ENCODE assay signal across 25 mouse cellular contexts in the genomic region with DNA sequence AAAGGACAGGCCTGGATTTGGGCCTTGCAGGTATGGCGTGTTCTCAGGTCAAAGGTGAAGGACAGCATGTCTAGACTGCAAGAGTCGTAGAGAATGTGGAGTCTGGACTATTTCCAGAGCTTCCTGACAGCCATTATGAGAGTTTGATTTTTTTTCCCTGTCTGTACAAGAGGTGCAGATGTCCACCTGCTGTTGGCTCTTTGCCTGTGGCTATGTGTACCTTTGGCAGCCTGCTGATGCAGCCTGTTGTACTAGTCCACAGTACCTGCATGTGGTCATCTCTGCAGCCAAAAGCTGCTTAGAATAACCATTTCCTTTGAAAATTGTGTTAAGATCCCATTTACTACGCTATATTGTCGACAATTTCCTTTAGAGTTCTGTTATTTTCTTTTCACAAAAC.
DNase-seq lines count a peak whose midpoint lies in the region; ATAC-seq and TF ChIP-seq lines count a peak whose summit lies in the region.
"Had no signal": no experiment of that assay in that cellular context is flagged by ENCODE, and none has a peak within 500 bp of the region (broad histone marks: within the 10 kb centered on the region; RNA-seq: fewer than 3 reads in every experiment).

No protein-coding gene starts in this region.

- H3K27ac ChIP-seq in left cerebral cortex, adult 2 months, result no peak overlapping the region
- no peak overlapping the region for H3K27ac ChIP-seq in cerebellum, adult 2 months (ENCODE audit: insufficient read depth, low read length)
- H3K27ac ChIP-seq: hindbrain, embryonic 10.5 days; kidney, postnatal 0 days; limb, embryonic 10.5 days; liver, embryonic 13.5 days; neural tube, embryonic 15.5 days; stomach, embryonic 15.5 days had no signal

- H3K4me3 ChIP-seq in left cerebral cortex, adult 2 months, result no peak overlapping the region
- no peak overlapping the region for H3K4me3 ChIP-seq in cerebellum, adult 2 months (replicated peaks; ENCODE audit: insufficient read depth, low read depth, low read length)
- H3K4me3 ChIP-seq: heart, embryonic 12.5 days; hindbrain, embryonic 10.5 days; limb, embryonic 10.5 days; liver, embryonic 13.5 days; neural tube, embryonic 15.5 days; stomach, embryonic 15.5 days had no signal

- no peaks in the 10 kb centered on the region for H3K27me3 ChIP-seq in cerebellum, adult 2 months (ENCODE audit: control insufficient read depth, insufficient read depth, low read length)
- H3K27me3 ChIP-seq: heart, embryonic 12.5 days; liver, embryonic 13.5 days; neural tube, embryonic 15.5 days; stomach, embryonic 15.5 days had no signal

- no peak for TF ChIP-seq CTCF in left cerebral cortex, adult 2 months (IDR thresholded peaks at IDR 0.05)
- TF ChIP-seq CTCF in cerebellum, adult 2 months (IDR thresholded peaks at IDR 0.05; ENCODE audit: borderline replicate concordance, insufficient read depth, low read depth, low read length), result no peak

- peaks cover 6% of the 10 kb centered on the region; the same call in 1 of the 2 replicates for H3K4me1 ChIP-seq in cerebellum, adult 2 months (ENCODE audit: control insufficient read depth, insufficient read depth, low read length)
- H3K4me1 ChIP-seq: heart, embryonic 12.5 days; hindbrain, embryonic 10.5 days; limb, embryonic 10.5 days; liver, embryonic 13.5 days; neural tube, embryonic 15.5 days; stomach, embryonic 15.5 days had no signal

- 14% methylated on average over 4 of the region's 4 CpGs for WGBS in cerebellum, adult 2 months

- intact Hi-C loops in left cerebral cortex, postnatal 4 days (cut with DNase I), result no loop called here
- intact Hi-C loops in left cerebral cortex, adult 2 months (cut with DNase I), result no loop called here

- peak; percentile 52 for DNase-seq in left cerebral cortex, postnatal 4 days
- no peak for DNase-seq in left cerebral cortex, adult 2 months (ENCODE audit: extremely low spot score in 1 of 2, low spot score in 2 of 2)
- DNase-seq in cerebellum, adult 2 months, result peak; percentile 84 to 95
- peak; percentile 87 to 92 for DNase-seq in cerebellum, postnatal 25 days
- no peak for DNase-seq in neural tube, embryonic 10.5 days (ENCODE audit: extremely low spot score, low spot score)
- DNase-seq: adrenal gland, postnatal 25 days; gastrocnemius, postnatal 10 days; heart, adult 11 months; heart, postnatal 10 days; kidney, adult 2 months; liver, embryonic 13.5 days; lung, postnatal 4 days; right cerebral cortex, adult 18-20 months; thymus, postnatal 4 days had no signal

- no peak for TF ChIP-seq POLR2A in cerebellum, adult 2 months (IDR thresholded peaks at IDR 0.05; ENCODE audit: borderline replicate concordance, insufficient read depth, low read length)

- peak; percentile 94 for ATAC-seq in cerebellum, adult (ENCODE audit: insufficient number of reproducible peaks, low FRiP score, low TSS enrichment)
- ATAC-seq in megakaryocyte, adult 5-6 weeks (ENCODE audit: poor library complexity, severe bottlenecking), result no peak
- ATAC-seq: forebrain, embryonic 16.5 days; inflammation-experienced regulatory T-cells, adult 6 months; midbrain, embryonic 16.5 days had no signal

Comparison
In these comparisons a context has a peak if more than half of its experiments do, and no peak if none do; other contexts are left out.
1. DNase-seq: peak in left cerebral cortex, postnatal 4 days (single experiment), cerebellum, adult 2 months (2 of 2) and cerebellum, postnatal 25 days (2 of 2); none in left cerebral cortex, adult 2 months (0 of 2) and neural tube, embryonic 10.5 days (single experiment).